Mouse (Mus musculus): ENCODE data around the gene Gprc5d. TPM values are rescaled to one million over a fixed set of nuclear protein-coding genes. Genes with fewer than 3 reads are reported as not detected.
A peak's percentile ranks its signal among the peaks of the same experiment; 100 is the strongest.

The Gprc5d gene
- total RNA-seq (2021), result not detected
- long read RNA-seq, experiment 1, result 0 reads
- long read RNA-seq, experiment 2, result 0 reads

- no peak for DNase-seq (ENCODE audit: low spot score in 2 of 2)
Observed at GRCm38 (mm10) chr6:135118183-135118582, at the start of gene Gprc5d. TSS of gene Gprc5d (minus strand) at chr6:135118283.

GRCm38 (mm10) chr6:135166712-135167111 is 48.6 kb upstream of the Gprc5d start:
- no peak for DNase-seq (ENCODE audit: low spot score in 2 of 2)

- DNase-seq (ENCODE audit: low spot score in 2 of 2), result no peak
Observed at GRCm38 (mm10) chr6:135166262-135166661, 48.2 kb upstream of the Gprc5d start.

- DNase-seq (ENCODE audit: low spot score in 2 of 2), result no peak
Observed at GRCm38 (mm10) chr6:135165706-135166105, 47.6 kb upstream of the Gprc5d start.

- DNase-seq (ENCODE audit: low spot score in 2 of 2), result no peak
Observed at GRCm38 (mm10) chr6:135165191-135165590, 47.1 kb upstream of the Gprc5d start.

- DNase-seq (ENCODE audit: low spot score in 2 of 2), result no peak
Observed at GRCm38 (mm10) chr6:135162861-135163260, 44.8 kb upstream of the Gprc5d start.

- DNase-seq (ENCODE audit: low spot score in 2 of 2), result no peak
Observed at GRCm38 (mm10) chr6:135162311-135162710, 44.2 kb upstream of the Gprc5d start.

- no peak for DNase-seq (ENCODE audit: low spot score in 2 of 2)
Observed at GRCm38 (mm10) chr6:135161356-135161755, 43.3 kb upstream of the Gprc5d start.

GRCm38 (mm10) chr6:135158509-135158908 is 40.4 kb upstream of the Gprc5d start:
- no peak for DNase-seq (ENCODE audit: low spot score in 2 of 2)

- DNase-seq (ENCODE audit: low spot score in 2 of 2), result no peak
Observed at GRCm38 (mm10) chr6:135157496-135157895, 39.4 kb upstream of the Gprc5d start.

GRCm38 (mm10) chr6:135156597-135156996 is 38.5 kb upstream of the Gprc5d start:
- no peak for DNase-seq (ENCODE audit: low spot score in 2 of 2)

GRCm38 (mm10) chr6:135153719-135154118 is 35.6 kb upstream of the Gprc5d start:
- DNase-seq (ENCODE audit: low spot score in 2 of 2), result peak; percentile 41 to 51

- DNase-seq (ENCODE audit: low spot score in 2 of 2), result peak in 1 of 2 experiments; percentile 31
Observed at GRCm38 (mm10) chr6:135150311-135150710, 32.2 kb upstream of the Gprc5d start.

- no peak for DNase-seq (ENCODE audit: low spot score in 2 of 2)
Observed at GRCm38 (mm10) chr6:135149722-135150121, 31.6 kb upstream of the Gprc5d start.

GRCm38 (mm10) chr6:135149175-135149574 is 31.1 kb upstream of the Gprc5d start:
- DNase-seq (ENCODE audit: low spot score in 2 of 2), result no peak

- DNase-seq (ENCODE audit: low spot score in 2 of 2), result peak in 1 of 2 experiments; percentile 34
Observed at GRCm38 (mm10) chr6:135148506-135148905, 30.4 kb upstream of the Gprc5d start.

- DNase-seq (ENCODE audit: low spot score in 2 of 2), result no peak
Observed at GRCm38 (mm10) chr6:135145976-135146375, 27.9 kb upstream of the Gprc5d start.

- peak; percentile 45 to 56 for DNase-seq (ENCODE audit: low spot score in 2 of 2)
Observed at GRCm38 (mm10) chr6:135144516-135144915, 26.4 kb upstream of the Gprc5d start.

- no peak for DNase-seq (ENCODE audit: low spot score in 2 of 2)
Observed at GRCm38 (mm10) chr6:135143151-135143550, 25.1 kb upstream of the Gprc5d start.

- peak; percentile 18 to 43 for DNase-seq (ENCODE audit: low spot score in 2 of 2)
Observed at GRCm38 (mm10) chr6:135141451-135142147, 23.5 kb upstream of the Gprc5d start.

- DNase-seq (ENCODE audit: low spot score in 2 of 2), result no peak
Observed at GRCm38 (mm10) chr6:135138746-135139145, 20.7 kb upstream of the Gprc5d start.

- no peak for DNase-seq (ENCODE audit: low spot score in 2 of 2)
Observed at GRCm38 (mm10) chr6:135138207-135138606, 20.1 kb upstream of the Gprc5d start.

- no peak for DNase-seq (ENCODE audit: low spot score in 2 of 2)
Observed at GRCm38 (mm10) chr6:135137736-135138135, 19.7 kb upstream of the Gprc5d start.
